Mouse (Mus musculus): Measurements from ENCODE around the gene Fkbpl. TPM values are rescaled to one million over a fixed set of nuclear protein-coding genes. Genes with fewer than 3 reads are reported as not detected.

Fkbpl gene
- polyA plus RNA-seq, 1 experiment from 2014 or later: 10.9 TPM

DNA sequence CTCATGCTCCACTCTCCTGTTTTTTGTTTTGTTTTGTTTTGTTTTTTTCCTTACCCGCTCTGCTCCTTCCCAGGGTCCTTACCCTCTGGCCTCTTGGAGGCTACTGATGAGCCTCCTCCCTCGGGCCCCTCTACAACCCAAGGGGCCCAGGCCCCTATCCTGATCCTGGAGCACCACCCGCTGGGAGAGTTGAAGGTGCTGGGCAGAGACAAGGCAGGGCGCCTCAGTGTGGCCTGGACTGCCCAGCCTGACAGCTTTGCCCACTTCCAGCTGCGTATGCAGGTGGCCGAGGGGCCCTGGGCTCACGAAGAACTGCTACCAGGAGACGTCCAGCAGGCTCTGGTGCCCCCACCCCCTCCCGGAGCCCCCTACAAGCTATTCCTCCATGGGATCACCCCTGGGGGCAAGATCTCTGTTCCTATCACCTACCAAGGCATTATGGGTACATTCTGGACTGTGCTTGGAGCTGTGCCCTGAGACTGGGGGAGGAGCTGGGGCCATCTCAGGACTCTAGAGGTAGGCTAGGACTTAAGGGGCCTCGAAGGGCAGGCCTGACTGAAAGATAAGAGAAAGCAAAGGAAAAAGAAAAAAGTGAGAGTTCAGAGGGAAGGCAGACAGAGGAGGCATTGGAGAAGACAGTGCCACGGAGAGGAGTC, 37.4 kb downstream of the Fkbpl start:
- 0 out of 2 replicates have a peak overlapping the region, but pooled peaks have one; percentile 34 for H3K9ac ChIP-seq (ENCODE audit: low read depth, low read length)
- ATAC-seq (replicated peaks; ENCODE audit: insufficient number of reproducible peaks, low FRiP score, low TSS enrichment): no peak
- H3K36me3 ChIP-seq (ENCODE audit: control insufficient read depth, insufficient read depth, low read length): no peaks in the 10 kb centered on the region
- H3K4me2 ChIP-seq: no peak overlapping the region
- peaks cover 20% of the 10 kb centered on the region for H3K27me3 ChIP-seq (ENCODE audit: control insufficient read depth, insufficient read depth, low read length)
- H3K27ac ChIP-seq (ENCODE audit: low read depth, low read length): no peak overlapping the region
- peaks cover 24% of the 10 kb centered on the region for H3K4me1 ChIP-seq (ENCODE audit: control insufficient read depth, insufficient read depth, low read length)
- H3K9me3 ChIP-seq (replicated peaks; ENCODE audit: control insufficient read depth, low read length): no peaks in the 10 kb centered on the region
- 63% methylated on average over 11 of the region's 11 CpGs for WGBS (ENCODE audit: insufficient replicate concordance)
- H3K4me3 ChIP-seq (ENCODE audit: low read depth, low read length): no peak overlapping the region

DNA sequence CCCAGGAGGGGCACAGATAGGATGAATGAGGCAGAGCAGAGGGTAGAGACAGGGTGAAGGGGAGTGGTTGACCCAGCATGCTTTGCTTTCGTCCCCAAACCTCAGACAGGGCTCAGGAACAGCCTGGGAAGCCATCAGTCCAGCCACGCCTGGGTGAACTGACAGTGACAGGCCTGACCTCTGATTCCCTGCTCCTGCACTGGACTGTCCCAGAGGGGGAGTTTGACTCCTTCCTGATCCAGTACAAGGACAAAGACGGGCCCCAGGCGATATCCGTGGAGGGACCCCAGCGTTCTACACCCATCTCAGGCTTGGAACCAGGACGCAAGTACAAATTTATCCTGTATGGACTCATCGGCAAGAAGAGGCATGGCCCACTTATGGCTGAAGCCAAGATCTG, 38.6 kb downstream of the Fkbpl start:
- 65% methylated on average over 8 of the region's 8 CpGs for WGBS (ENCODE audit: insufficient replicate concordance)
- H3K36me3 ChIP-seq (ENCODE audit: control insufficient read depth, insufficient read depth, low read length): no peaks in the 10 kb centered on the region
- no peak overlapping the region for H3K9ac ChIP-seq (ENCODE audit: low read depth, low read length)
- no peak for ATAC-seq (replicated peaks; ENCODE audit: insufficient number of reproducible peaks, low FRiP score, low TSS enrichment)
- no peak overlapping the region for H3K27ac ChIP-seq (ENCODE audit: low read depth, low read length)
- H3K27me3 ChIP-seq (ENCODE audit: control insufficient read depth, insufficient read depth, low read length): peaks cover 17% of the 10 kb centered on the region
- H3K4me1 ChIP-seq (ENCODE audit: control insufficient read depth, insufficient read depth, low read length): peaks cover 24% of the 10 kb centered on the region
- no peak overlapping the region for H3K4me2 ChIP-seq
- H3K9me3 ChIP-seq (replicated peaks; ENCODE audit: control insufficient read depth, low read length): no peaks in the 10 kb centered on the region
- no peak overlapping the region for H3K4me3 ChIP-seq (ENCODE audit: low read depth, low read length)

DNA sequence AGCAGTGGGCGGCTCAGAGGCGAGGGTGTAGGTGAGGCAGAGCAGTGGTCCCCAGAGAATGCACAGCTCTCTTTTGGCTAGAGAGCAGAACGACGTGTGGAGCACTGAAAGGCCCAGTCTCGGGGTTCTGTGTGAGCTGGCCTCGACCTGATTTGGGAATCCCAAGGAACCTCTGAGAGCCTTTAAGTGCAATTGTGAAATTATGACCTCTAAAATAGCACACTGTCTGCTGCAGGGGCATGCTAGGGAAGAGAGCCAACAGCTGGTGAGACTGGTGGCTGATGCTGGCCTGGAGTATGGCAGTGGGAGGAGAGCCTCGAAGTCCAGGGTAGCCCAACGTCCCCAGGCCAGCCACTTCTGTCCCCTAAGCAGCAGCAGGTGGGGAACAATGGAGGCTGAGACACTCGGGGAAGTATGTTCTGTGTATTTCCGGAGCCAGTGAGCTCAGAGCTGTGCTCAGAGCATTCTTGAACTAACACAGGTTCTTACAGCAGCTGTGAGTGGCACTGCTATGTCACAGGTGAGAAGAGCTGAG, 39.2 kb downstream of the Fkbpl start:
- Histone ChIP-seq H3K4me3 (ENCODE audit: low read depth, low read length) (no peak overlapping the region), H3K9me3 (replicated peaks; ENCODE audit: control insufficient read depth, low read length) (no peaks in the 10 kb centered on the region), H3K36me3 (ENCODE audit: control insufficient read depth, insufficient read depth, low read length) (no peaks in the 10 kb centered on the region), H3K27me3 (ENCODE audit: control insufficient read depth, insufficient read depth, low read length) (peaks cover 12% of the 10 kb centered on the region), H3K27ac (ENCODE audit: low read depth, low read length) (no peak overlapping the region), H3K4me2 (no peak overlapping the region), H3K4me1 (ENCODE audit: control insufficient read depth, insufficient read depth, low read length) (peaks cover 24% of the 10 kb centered on the region), H3K9ac (ENCODE audit: low read depth, low read length) (no peak overlapping the region)
- WGBS (ENCODE audit: insufficient replicate concordance): 73% methylated on average over 10 of the region's 10 CpGs
- no peak for ATAC-seq (replicated peaks; ENCODE audit: insufficient number of reproducible peaks, low FRiP score, low TSS enrichment)

DNA sequence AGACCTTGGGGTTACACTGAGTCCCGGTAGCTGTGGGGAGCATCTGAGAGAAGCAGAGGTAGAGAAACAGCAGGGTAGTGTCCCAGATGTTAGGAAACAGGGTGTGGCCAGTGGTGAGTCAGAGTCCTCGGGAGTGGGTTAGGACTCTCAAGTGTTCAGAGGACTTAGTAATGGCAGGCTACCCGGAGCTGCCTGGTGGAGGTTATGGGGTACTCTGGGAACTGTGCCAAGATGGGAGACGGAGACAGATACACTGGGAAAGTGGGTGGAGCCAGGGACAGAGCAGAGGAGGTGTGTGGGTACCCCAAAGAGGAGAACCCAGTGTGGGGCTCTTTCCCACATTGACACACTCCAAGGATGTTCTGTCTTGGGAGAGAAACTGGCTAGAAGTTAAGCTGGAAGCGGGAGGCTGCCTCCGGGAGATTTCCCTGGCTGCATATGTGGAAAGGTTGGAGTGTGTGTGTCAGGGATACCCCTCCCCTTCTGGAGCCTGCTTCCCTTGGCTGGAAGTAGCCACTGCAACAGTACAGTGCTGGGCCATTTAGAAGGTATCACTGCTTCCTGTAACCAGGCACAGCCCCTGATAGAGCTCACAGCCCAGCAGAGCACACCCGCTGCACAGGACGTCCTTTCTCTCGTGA, 39.8 kb downstream of the Fkbpl start:
- 0 out of 2 replicates have a peak, but pooled peaks have one; percentile 15 for ATAC-seq (replicated peaks; ENCODE audit: insufficient number of reproducible peaks, low FRiP score, low TSS enrichment)
- Histone ChIP-seq H3K27ac (ENCODE audit: low read depth, low read length) (peak overlapping the region; percentile 22; the same call in 1 of the 2 replicates), H3K36me3 (ENCODE audit: control insufficient read depth, insufficient read depth, low read length) (no peaks in the 10 kb centered on the region), H3K9ac (ENCODE audit: low read depth, low read length) (no peak overlapping the region), H3K4me3 (ENCODE audit: low read depth, low read length) (no peak overlapping the region), H3K4me1 (ENCODE audit: control insufficient read depth, insufficient read depth, low read length) (peaks cover 24% of the 10 kb centered on the region), H3K9me3 (replicated peaks; ENCODE audit: control insufficient read depth, low read length) (no peaks in the 10 kb centered on the region), H3K27me3 (ENCODE audit: control insufficient read depth, insufficient read depth, low read length) (peaks cover 11% of the 10 kb centered on the region), H3K4me2 (no peak overlapping the region)
- WGBS (ENCODE audit: insufficient replicate concordance): 49% methylated on average over 9 of the region's 9 CpGs

DNA sequence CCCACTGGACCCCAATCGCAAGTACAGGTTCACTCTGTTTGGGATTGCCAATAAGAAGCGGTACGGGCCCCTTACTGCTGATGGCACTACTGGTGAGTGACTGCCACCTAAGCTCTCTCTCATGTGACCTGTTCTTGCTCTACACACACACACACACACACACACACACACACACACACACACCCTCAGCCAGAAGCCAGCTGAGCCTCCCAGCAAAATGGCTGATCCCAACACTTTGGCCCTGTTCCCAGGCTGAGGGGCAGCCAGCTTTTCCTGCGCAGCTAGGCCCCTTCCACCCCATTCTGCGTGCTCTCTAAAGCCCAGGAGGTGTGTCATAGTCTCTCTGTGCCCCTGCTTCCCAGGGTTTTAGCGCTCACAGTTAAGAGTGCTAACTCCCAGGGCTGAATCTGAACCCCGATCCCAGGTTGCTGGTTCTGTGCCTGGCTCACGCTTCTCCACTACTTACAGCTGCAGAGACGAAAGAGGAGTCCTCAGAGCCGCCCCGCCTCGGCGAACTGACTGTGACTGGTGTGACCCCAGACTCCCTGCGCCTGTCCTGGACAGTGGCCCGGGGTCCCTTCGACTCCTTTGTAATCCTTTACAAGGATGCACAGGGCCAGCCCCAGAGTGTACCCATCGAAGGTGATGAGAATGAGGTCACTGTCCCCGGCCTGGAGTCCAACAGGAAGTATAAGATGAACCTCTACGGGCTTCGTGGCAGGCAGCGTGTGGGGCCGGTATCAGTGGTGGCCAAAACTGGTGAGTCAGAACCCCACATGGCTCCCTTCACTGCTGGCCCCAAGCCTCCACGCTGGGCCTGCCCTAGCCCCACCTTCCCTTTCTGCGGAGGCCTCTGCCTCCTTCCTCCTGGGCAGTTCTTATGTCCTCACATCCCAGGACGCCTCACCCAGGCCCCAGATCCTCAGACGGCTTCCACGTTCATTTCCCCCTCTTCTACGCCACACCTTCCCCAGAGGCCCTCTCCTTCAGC, 40.9 kb downstream of the Fkbpl start:
- no peak overlapping the region for H3K4me2 ChIP-seq
- H3K9me3 ChIP-seq (replicated peaks; ENCODE audit: control insufficient read depth, low read length): no peaks in the 10 kb centered on the region
- H3K36me3 ChIP-seq (ENCODE audit: control insufficient read depth, insufficient read depth, low read length): no peaks in the 10 kb centered on the region
- H3K4me1 ChIP-seq (ENCODE audit: control insufficient read depth, insufficient read depth, low read length): peaks cover 24% of the 10 kb centered on the region
- no peak for ATAC-seq (replicated peaks; ENCODE audit: insufficient number of reproducible peaks, low FRiP score, low TSS enrichment)
- 75% methylated on average over 28 of the region's 28 CpGs for WGBS (ENCODE audit: insufficient replicate concordance)
- H3K4me3 ChIP-seq (ENCODE audit: low read depth, low read length): no peak overlapping the region
- no peak overlapping the region for H3K27ac ChIP-seq (ENCODE audit: low read depth, low read length)
- peaks cover 3% of the 10 kb centered on the region; the same call in 1 of the 2 replicates for H3K27me3 ChIP-seq (ENCODE audit: control insufficient read depth, insufficient read depth, low read length)
- no peak overlapping the region for H3K9ac ChIP-seq (ENCODE audit: low read depth, low read length)

DNA sequence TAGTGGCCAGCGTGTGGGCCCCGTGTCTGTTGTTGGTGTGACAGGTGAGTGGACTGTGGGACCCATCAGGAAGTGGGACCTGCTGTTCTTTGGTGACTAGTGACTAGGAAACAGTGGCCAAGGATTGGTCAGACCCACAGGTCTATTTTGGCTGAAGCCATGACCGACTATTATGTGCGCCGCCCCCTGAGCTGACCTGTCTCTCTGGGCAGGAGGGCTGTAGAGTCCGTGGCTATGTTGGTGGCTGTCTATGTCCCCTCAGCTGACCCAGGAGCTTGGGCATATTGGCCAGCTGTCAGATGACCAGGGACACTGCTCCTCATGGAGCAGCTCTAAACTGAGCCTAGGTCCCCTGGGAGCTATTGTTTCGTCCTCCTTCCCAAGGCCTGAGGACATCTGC, 44.3 kb downstream of the Fkbpl start:
- Histone ChIP-seq H3K4me2 (no peak overlapping the region), H3K27me3 (ENCODE audit: control insufficient read depth, insufficient read depth, low read length) (no peaks in the 10 kb centered on the region), H3K4me3 (ENCODE audit: low read depth, low read length) (no peak overlapping the region), H3K27ac (ENCODE audit: low read depth, low read length) (no peak overlapping the region), H3K36me3 (ENCODE audit: control insufficient read depth, insufficient read depth, low read length) (no peaks in the 10 kb centered on the region), H3K4me1 (ENCODE audit: control insufficient read depth, insufficient read depth, low read length) (peaks cover 6% of the 10 kb centered on the region), H3K9ac (ENCODE audit: low read depth, low read length) (no peak overlapping the region), H3K9me3 (replicated peaks; ENCODE audit: control insufficient read depth, low read length) (no peaks in the 10 kb centered on the region)
- no peak for ATAC-seq (replicated peaks; ENCODE audit: insufficient number of reproducible peaks, low FRiP score, low TSS enrichment)
- 80% methylated on average over 7 of the region's 7 CpGs for WGBS (ENCODE audit: insufficient replicate concordance)

DNA sequence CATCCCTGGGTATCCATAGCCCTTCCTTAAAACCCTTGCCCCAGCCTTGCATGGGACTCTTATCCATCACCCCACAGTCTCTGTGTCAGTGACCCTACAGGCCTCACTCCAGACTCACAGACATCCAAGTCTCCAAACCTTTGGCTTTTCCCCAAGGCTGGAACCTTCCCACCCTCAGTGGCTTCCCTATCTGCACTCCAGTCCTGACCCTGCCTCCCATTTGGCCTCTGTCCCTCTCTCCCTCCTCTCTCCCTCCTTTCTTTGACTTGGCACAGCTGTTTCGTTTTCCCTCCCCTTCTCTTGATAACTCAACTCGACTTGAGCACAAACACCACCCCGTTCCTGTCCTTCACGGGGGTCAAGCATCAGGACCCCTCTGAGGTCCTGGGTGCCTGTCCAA, 45.9 kb downstream of the Fkbpl start:
- Histone ChIP-seq H3K4me3 (ENCODE audit: low read depth, low read length) (no peak overlapping the region), H3K27ac (ENCODE audit: low read depth, low read length) (no peak overlapping the region), H3K4me1 (ENCODE audit: control insufficient read depth, insufficient read depth, low read length) (no peaks in the 10 kb centered on the region), H3K9ac (ENCODE audit: low read depth, low read length) (no peak overlapping the region), H3K4me2 (no peak overlapping the region), H3K27me3 (ENCODE audit: control insufficient read depth, insufficient read depth, low read length) (no peaks in the 10 kb centered on the region), H3K36me3 (ENCODE audit: control insufficient read depth, insufficient read depth, low read length) (no peaks in the 10 kb centered on the region), H3K9me3 (replicated peaks; ENCODE audit: control insufficient read depth, low read length) (no peaks in the 10 kb centered on the region)
- WGBS (ENCODE audit: insufficient replicate concordance): 50% methylated on average over 4 of the region's 4 CpGs
- ATAC-seq (replicated peaks; ENCODE audit: insufficient number of reproducible peaks, low FRiP score, low TSS enrichment): no peak

DNA sequence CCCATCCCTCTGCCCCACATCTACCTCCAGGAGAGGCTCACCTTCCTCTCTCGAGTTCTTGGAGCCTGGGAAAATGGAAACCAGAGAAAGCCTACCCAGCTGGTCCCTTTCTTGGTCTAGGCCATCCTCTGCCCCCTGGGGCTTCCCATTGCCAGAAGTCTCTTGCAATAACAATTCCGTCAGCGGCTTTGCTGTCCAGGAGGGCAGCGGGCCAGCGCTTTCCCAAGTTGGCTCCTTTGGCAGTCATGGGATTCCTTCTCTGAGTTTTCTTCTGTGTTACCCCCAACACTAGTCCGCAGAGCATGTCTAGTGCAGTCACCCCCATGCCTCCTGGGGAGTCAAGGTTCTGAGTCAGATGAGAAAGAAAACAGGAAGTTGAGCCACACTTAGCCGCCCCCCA, 48.3 kb downstream of the Fkbpl start:
- no peaks in the 10 kb centered on the region for H3K27me3 ChIP-seq (ENCODE audit: control insufficient read depth, insufficient read depth, low read length)
- H3K27ac ChIP-seq (ENCODE audit: low read depth, low read length): no peak overlapping the region
- H3K9ac ChIP-seq (ENCODE audit: low read depth, low read length): no peak overlapping the region
- no peaks in the 10 kb centered on the region for H3K36me3 ChIP-seq (ENCODE audit: control insufficient read depth, insufficient read depth, low read length)
- no peak overlapping the region for H3K4me3 ChIP-seq (ENCODE audit: low read depth, low read length)
- 53% methylated on average over 7 of the region's 7 CpGs for WGBS (ENCODE audit: insufficient replicate concordance)
- ATAC-seq (replicated peaks; ENCODE audit: insufficient number of reproducible peaks, low FRiP score, low TSS enrichment): no peak
- no peaks in the 10 kb centered on the region for H3K9me3 ChIP-seq (replicated peaks; ENCODE audit: control insufficient read depth, low read length)
- H3K4me1 ChIP-seq (ENCODE audit: control insufficient read depth, insufficient read depth, low read length): no peaks in the 10 kb centered on the region
- H3K4me2 ChIP-seq: no peak overlapping the region

Measured in heart, embryonic 11.5 days (tissue).